Mouse (Mus musculus) forebrain, embryonic 15.5 days (tissue): ENCODE measurements around the gene Gstm3. TPM values are rescaled to one million over a fixed set of nuclear protein-coding genes. Genes with fewer than 3 reads are reported as not detected.

Source experiments
- ATAC-seq: fragments of 200-750 bp; cut with Nextera tagmentation; replicated peaks from 2 replicates; pipeline ENCODE4 v1.8.0; 2017; ENCODE audit warnings: mild to moderate bottlenecking, moderate TSS enrichment, moderate library complexity
- H3K27ac ChIP-seq: fragments of 300-500 bp; sonication (generic); replicated peaks from 2 replicates; pipeline ENCODE4 v1.5.1; 2015; ENCODE audit warnings: mild to moderate bottlenecking, inconsistent platforms
- H3K27me3 ChIP-seq: fragments of 300-500 bp; sonication (generic); 2 replicates; pipeline ENCODE4 v1.6.1; 2015; ENCODE audit warnings: inconsistent platforms
- H3K36me3 ChIP-seq: fragments of 300-500 bp; sonication (generic); 2 replicates; pipeline ENCODE4 v1.6.1; 2015; ENCODE audit warnings: mild to moderate bottlenecking, inconsistent platforms
- H3K4me1 ChIP-seq: fragments of 300-500 bp; sonication (generic); 2 replicates; pipeline ENCODE4 v1.6.1; 2015; ENCODE audit warnings: inconsistent platforms
- H3K4me2 ChIP-seq: fragments of 300-500 bp; sonication (generic); replicated peaks from 2 replicates; pipeline ENCODE4 v1.6.1; 2015; ENCODE audit warnings: mild to moderate bottlenecking, inconsistent platforms
- H3K4me3 ChIP-seq: fragments of 300-500 bp; sonication (generic); 2 replicates; pipeline ENCODE4 v1.5.1; 2015; ENCODE audit warnings: mild to moderate bottlenecking, inconsistent platforms
- H3K9ac ChIP-seq: fragments of 300-500 bp; sonication (generic); replicated peaks from 2 replicates; pipeline ENCODE4 v1.6.1; 2015; ENCODE audit warnings: mild to moderate bottlenecking, inconsistent platforms
- H3K9me3 ChIP-seq: fragments of 300-500 bp; sonication (generic); 2 replicates; pipeline ENCODE4 v1.6.1; 2016; ENCODE audit warnings: inconsistent platforms
- WGBS: fragments of 180-500 bp; shearing (Covaris S2); methylation state at CpG from one replicate; pipeline ENCODE4 v1.1.7; 2015; ENCODE audit warnings: mixed read lengths; 5-methylcytosine and 5-hydroxymethylcytosine counted together
- polyA plus RNA-seq: library from polyadenylated mRNA; unstranded; fragments of >200 nt; fragmentation: Nextera tagmentation; extraction: Ambion mirVana; gene quantifications from 2 replicates; pipeline ENCODE4 v1.2.1, GENCODE M21; 2015

Gstm3 gene
- polyA plus RNA-seq, 1 experiment from 2014 or later = not detected

GRCm38 (mm10) chr3:107940524-107940923 lies 28.6 kb downstream of the Gstm3 start:
- ATAC-seq = no peak
- H3K4me3 ChIP-seq = no peak overlapping the region
- WGBS = 79% methylated on average over 7 of the region's 7 CpGs
- H3K36me3 ChIP-seq = no peaks in the 10 kb centered on the region
- no peak overlapping the region for H3K27ac ChIP-seq
- H3K4me2 ChIP-seq = no peak overlapping the region
- no peak overlapping the region for H3K9ac ChIP-seq
- peaks cover 20% of the 10 kb centered on the region; the same call in 1 of the 2 replicates for H3K4me1 ChIP-seq
- no peaks in the 10 kb centered on the region for H3K27me3 ChIP-seq
- no peaks in the 10 kb centered on the region for H3K9me3 ChIP-seq

- 65% methylated on average over 4 of the region's 4 CpGs for WGBS
- no peak for ATAC-seq
- H3K4me3 ChIP-seq = no peak overlapping the region
- H3K9ac ChIP-seq = no peak overlapping the region
- H3K27ac ChIP-seq = no peak overlapping the region
- no peaks in the 10 kb centered on the region for H3K36me3 ChIP-seq
- peaks cover 20% of the 10 kb centered on the region; the same call in 1 of the 2 replicates for H3K4me1 ChIP-seq
- H3K9me3 ChIP-seq = no peaks in the 10 kb centered on the region
- no peaks in the 10 kb centered on the region for H3K27me3 ChIP-seq
- no peak overlapping the region for H3K4me2 ChIP-seq
Observed at GRCm38 (mm10) chr3:107939830-107940229, 29.3 kb downstream of the Gstm3 start.

- Histone ChIP-seq H3K9me3 (no peaks in the 10 kb centered on the region), H3K36me3 (no peaks in the 10 kb centered on the region), H3K27me3 (no peaks in the 10 kb centered on the region), H3K27ac (no peak overlapping the region), H3K9ac (no peak overlapping the region), H3K4me1 (peaks cover 20% of the 10 kb centered on the region; the same call in 1 of the 2 replicates), H3K4me2 (no peak overlapping the region), H3K4me3 (no peak overlapping the region)
- WGBS = 46% methylated on average over 3 of the region's 3 CpGs
- no peak for ATAC-seq
Observed at GRCm38 (mm10) chr3:107939403-107939802, 29.7 kb downstream of the Gstm3 start.

- Histone ChIP-seq H3K9me3 (no peaks in the 10 kb centered on the region), H3K27me3 (no peaks in the 10 kb centered on the region), H3K36me3 (no peaks in the 10 kb centered on the region), H3K4me3 (no peak overlapping the region), H3K4me1 (peaks cover 34% of the 10 kb centered on the region), H3K9ac (no peak overlapping the region), H3K4me2 (no peak overlapping the region), H3K27ac (no peak overlapping the region)
- WGBS = 61% methylated on average over 3 of the region's 3 CpGs
- ATAC-seq = no peak
Observed at GRCm38 (mm10) chr3:107935888-107936287, 33.2 kb downstream of the Gstm3 start.

GRCm38 (mm10) chr3:107935268-107935667 lies 33.8 kb downstream of the Gstm3 start:
- Histone ChIP-seq H3K4me3 (no peak overlapping the region), H3K9ac (no peak overlapping the region), H3K4me1 (peaks cover 36% of the 10 kb centered on the region), H3K9me3 (no peaks in the 10 kb centered on the region), H3K4me2 (no peak overlapping the region), H3K36me3 (no peaks in the 10 kb centered on the region), H3K27me3 (no peaks in the 10 kb centered on the region), H3K27ac (no peak overlapping the region)
- 91% methylated on average over 3 of the region's 3 CpGs for WGBS
- ATAC-seq = no peak

- ATAC-seq = peak; percentile 12
- Histone ChIP-seq H3K4me3 (no peak overlapping the region), H3K27ac (0 out of 2 replicates have a peak overlapping the region, but pooled peaks have one; percentile 7), H3K27me3 (no peaks in the 10 kb centered on the region), H3K36me3 (no peaks in the 10 kb centered on the region), H3K9ac (no peak overlapping the region), H3K4me2 (no peak overlapping the region), H3K4me1 (peaks cover 26% of the 10 kb centered on the region), H3K9me3 (no peaks in the 10 kb centered on the region)
- 66% methylated on average over 6 of the region's 6 CpGs for WGBS
Observed at GRCm38 (mm10) chr3:107932128-107932527, 37.0 kb downstream of the Gstm3 start.

GRCm38 (mm10) chr3:107931670-107932069 lies 37.4 kb downstream of the Gstm3 start, which contains the start of gene Gstm7:
Gstm7 (minus strand) TSS chr3:107931817.
- H3K27me3 ChIP-seq = no peaks in the 10 kb centered on the region
- H3K36me3 ChIP-seq = no peaks in the 10 kb centered on the region
- peak; percentile 96 for ATAC-seq
- peak within 1 kb of the TSS; percentile 37 for H3K9ac ChIP-seq
- no peaks in the 10 kb centered on the region for H3K9me3 ChIP-seq
- peak within 1 kb of the TSS; percentile 85 for H3K27ac ChIP-seq
- H3K4me1 ChIP-seq = peaks cover 26% of the 10 kb centered on the region
- peak within 1 kb of the TSS; percentile 47 for H3K4me2 ChIP-seq
- H3K4me3 ChIP-seq = peak within 1 kb of the TSS; percentile 39
- WGBS = under 1% methylated on average over 10 of the region's 10 CpGs

GRCm38 (mm10) chr3:107931134-107931533 lies 37.9 kb downstream of the Gstm3 start:
- H3K4me3 ChIP-seq = peak overlapping the region; percentile 39
- peaks cover 26% of the 10 kb centered on the region for H3K4me1 ChIP-seq
- peak overlapping the region; percentile 37 for H3K9ac ChIP-seq
- peak overlapping the region; percentile 85 for H3K27ac ChIP-seq
- 55% methylated on average over 2 of the region's 2 CpGs for WGBS
- no peaks in the 10 kb centered on the region for H3K9me3 ChIP-seq
- no peak; the same call in 1 of the 2 replicates for ATAC-seq
- H3K36me3 ChIP-seq = no peaks in the 10 kb centered on the region
- H3K27me3 ChIP-seq = no peaks in the 10 kb centered on the region
- peak overlapping the region; percentile 47 for H3K4me2 ChIP-seq

- WGBS = 87% methylated on average over 4 of the region's 4 CpGs
- Histone ChIP-seq H3K4me2 (no peak overlapping the region), H3K36me3 (no peaks in the 10 kb centered on the region), H3K27me3 (no peaks in the 10 kb centered on the region), H3K9ac (no peak overlapping the region), H3K4me1 (peaks cover 26% of the 10 kb centered on the region), H3K27ac (no peak overlapping the region), H3K4me3 (no peak overlapping the region), H3K9me3 (no peaks in the 10 kb centered on the region)
- no peak for ATAC-seq
Observed at GRCm38 (mm10) chr3:107929731-107930130, 39.4 kb downstream of the Gstm3 start.

GRCm38 (mm10) chr3:107929243-107929642 lies 39.8 kb downstream of the Gstm3 start:
- Histone ChIP-seq H3K4me3 (no peak overlapping the region), H3K9ac (no peak overlapping the region), H3K9me3 (no peaks in the 10 kb centered on the region), H3K36me3 (no peaks in the 10 kb centered on the region), H3K4me1 (peaks cover 26% of the 10 kb centered on the region), H3K4me2 (no peak overlapping the region), H3K27ac (no peak overlapping the region), H3K27me3 (no peaks in the 10 kb centered on the region)
- ATAC-seq = no peak
- WGBS = 86% methylated on average over 4 of the region's 4 CpGs

- 88% methylated on average over 11 of the region's 11 CpGs for WGBS
Observed at GRCm38 (mm10) chr3:107928691-107929090, 40.4 kb downstream of the Gstm3 start.

GRCm38 (mm10) chr3:107927841-107928240 lies 41.2 kb downstream of the Gstm3 start:
- Histone ChIP-seq H3K9ac (no peak overlapping the region), H3K27me3 (no peaks in the 10 kb centered on the region), H3K4me2 (no peak overlapping the region), H3K36me3 (no peaks in the 10 kb centered on the region), H3K9me3 (no peaks in the 10 kb centered on the region), H3K27ac (no peak overlapping the region), H3K4me1 (peaks cover 25% of the 10 kb centered on the region), H3K4me3 (no peak overlapping the region)
- WGBS = 67% methylated on average over 3 of the region's 3 CpGs
- no peak for ATAC-seq

More at GRCm38 (mm10) chr3:107928691-107929090, 40.4 kb downstream of the Gstm3 start:
- Histone ChIP-seq H3K27me3 (no peaks in the 10 kb centered on the region), H3K9me3 (no peaks in the 10 kb centered on the region), H3K27ac (no peak overlapping the region), H3K4me1 (peaks cover 26% of the 10 kb centered on the region), H3K4me2 (no peak overlapping the region), H3K4me3 (no peak overlapping the region), H3K9ac (no peak overlapping the region), H3K36me3 (no peaks in the 10 kb centered on the region)
- ATAC-seq = no peak

- H3K27ac ChIP-seq = no peak overlapping the region
- H3K9ac ChIP-seq = no peak overlapping the region
- no peaks in the 10 kb centered on the region for H3K9me3 ChIP-seq
- no peak overlapping the region for H3K4me2 ChIP-seq
- H3K27me3 ChIP-seq = no peaks in the 10 kb centered on the region
- 90% methylated on average over 3 of the region's 3 CpGs for WGBS
- no peaks in the 10 kb centered on the region for H3K36me3 ChIP-seq
- no peak for ATAC-seq
- H3K4me3 ChIP-seq = no peak overlapping the region
- H3K4me1 ChIP-seq = peaks cover 2% of the 10 kb centered on the region
Observed at GRCm38 (mm10) chr3:107925335-107925734, 43.7 kb downstream of the Gstm3 start.
